Mouse (Mus musculus) brown adipose tissue, adult 24 weeks (tissue): ENCODE measurements around the gene Sall4. TPM values are rescaled to one million over a fixed set of nuclear protein-coding genes. Genes with fewer than 3 reads are reported as not detected.

Experiments used
- H3K27ac ChIP-seq: fragments of 200-500 bp; replicated peaks from 2 replicates; pipeline ENCODE4 v1.5.1; 2012; ENCODE audit warnings: low read depth, mild to moderate bottlenecking, low read length
- H3K4me1 ChIP-seq: fragments of 200-500 bp; 2 replicates; pipeline ENCODE4 v1.6.1; 2012; ENCODE audit warnings: low read length, mixed read lengths; ENCODE audit not compliant: control insufficient read depth, insufficient read depth, insufficient read length
- H3K4me3 ChIP-seq: fragments of 200-500 bp; 2 replicates; pipeline ENCODE4 v1.5.1; 2012; ENCODE audit warnings: low read depth, mild to moderate bottlenecking, low read length, moderate library complexity; ENCODE audit not compliant: insufficient read depth
- polyA plus RNA-seq: library from polyadenylated mRNA; stranded (reverse); fragments of >200 nt; gene quantifications from 2 replicates; pipeline ENCODE4 v1.2.4, GENCODE M21; 2012; ENCODE audit not compliant: missing spikeins, insufficient read depth, insufficient read length

The Sall4 gene
- polyA plus RNA-seq, 1 experiment: not detected

DNA sequence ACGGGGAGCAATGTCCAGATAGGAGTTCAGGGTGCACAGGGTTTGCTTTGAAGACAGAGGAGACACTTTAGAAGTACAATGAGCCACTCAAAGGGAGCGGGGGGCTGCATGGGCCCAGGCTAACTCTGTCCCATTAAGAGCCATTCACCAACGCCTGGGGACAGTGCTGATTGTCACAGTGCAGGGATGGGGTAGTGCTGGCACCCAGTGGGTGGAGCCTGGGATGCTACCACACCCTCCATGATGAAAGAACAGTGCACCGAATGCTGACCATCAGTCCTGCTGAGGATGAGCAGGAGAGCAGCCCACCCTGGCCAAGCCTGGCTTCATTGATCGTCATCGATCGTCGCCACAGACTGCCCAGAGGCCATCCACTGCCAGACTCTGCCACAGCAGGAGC is 36.5 kb downstream of the Sall4 start:
- Histone ChIP-seq H3K4me1 (peaks cover 21% of the 10 kb centered on the region), H3K27ac (no peak overlapping the region), H3K4me3 (no peak overlapping the region)

DNA sequence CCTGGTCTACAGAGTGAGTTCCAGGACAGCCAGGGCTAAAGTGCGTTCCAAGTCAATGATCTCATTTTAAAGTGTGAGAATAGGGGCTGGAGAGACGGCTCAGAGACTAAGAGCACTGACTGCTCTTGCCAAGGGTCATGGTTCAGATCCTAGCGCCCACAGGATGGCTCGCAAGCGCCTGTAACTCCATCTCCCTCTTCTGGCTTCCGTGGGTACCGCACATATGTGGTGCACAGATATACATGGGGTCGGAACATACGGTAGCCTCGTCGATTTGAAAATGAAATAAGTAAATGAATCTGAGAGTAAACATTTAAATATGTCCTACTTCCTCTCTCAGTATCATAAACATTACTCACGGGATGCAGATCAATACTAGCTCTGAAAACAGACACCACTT is 38.0 kb downstream of the Sall4 start:
- H3K27ac ChIP-seq: no peak overlapping the region
- H3K4me1 ChIP-seq: peaks cover 18% of the 10 kb centered on the region
- no peak overlapping the region for H3K4me3 ChIP-seq

DNA sequence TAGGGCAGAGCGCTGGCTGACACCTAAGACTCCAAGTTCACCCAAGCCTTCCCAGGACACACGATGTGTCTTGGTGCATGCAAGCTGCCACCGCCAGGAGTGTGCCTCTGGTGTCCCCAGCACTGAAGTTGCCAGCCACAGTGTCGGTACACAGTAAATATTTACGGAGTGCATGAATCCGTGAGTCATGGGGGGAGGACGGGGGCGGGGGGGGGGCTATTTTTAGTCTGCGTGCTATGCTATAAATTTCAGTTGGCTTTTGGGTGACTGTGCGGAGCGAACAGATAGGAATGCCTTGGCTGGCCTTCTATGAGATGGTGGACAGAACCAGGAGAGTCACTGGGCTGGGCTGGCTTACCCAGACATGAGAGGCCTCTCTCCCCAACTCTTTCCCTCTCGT is 39.7 kb downstream of the Sall4 start:
- no peak overlapping the region for H3K27ac ChIP-seq
- no peak overlapping the region for H3K4me3 ChIP-seq

DNA sequence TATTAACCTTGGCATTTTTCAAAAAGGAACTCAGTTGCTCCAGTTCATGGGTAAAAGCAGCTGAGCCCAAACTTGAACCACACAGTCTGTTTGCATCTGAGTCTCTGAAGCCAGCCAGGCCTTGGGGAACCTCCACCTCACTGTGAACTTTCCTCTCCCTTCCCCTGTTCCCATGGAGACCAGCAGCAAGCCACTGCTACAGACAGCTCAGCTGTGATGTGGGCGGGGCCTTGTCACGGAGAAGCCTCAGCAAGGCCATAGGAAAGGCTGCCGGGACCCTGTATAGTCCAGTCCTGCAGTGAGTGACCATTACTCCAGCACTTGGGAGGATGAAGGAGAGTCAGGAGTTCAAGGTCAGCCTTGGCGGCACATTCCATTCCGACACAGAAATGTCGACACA is 41.7 kb downstream of the Sall4 start:
- Histone ChIP-seq H3K4me3 (no peak overlapping the region), H3K4me1 (peaks cover 3% of the 10 kb centered on the region; the same call in 1 of the 2 replicates), H3K27ac (peak overlapping the region; percentile 48; the same call in 1 of the 2 replicates)

More for the DNA sequence above, 39.7 kb downstream of the Sall4 start:
- peaks cover 7% of the 10 kb centered on the region; the same call in 1 of the 2 replicates for H3K4me1 ChIP-seq

DNA sequence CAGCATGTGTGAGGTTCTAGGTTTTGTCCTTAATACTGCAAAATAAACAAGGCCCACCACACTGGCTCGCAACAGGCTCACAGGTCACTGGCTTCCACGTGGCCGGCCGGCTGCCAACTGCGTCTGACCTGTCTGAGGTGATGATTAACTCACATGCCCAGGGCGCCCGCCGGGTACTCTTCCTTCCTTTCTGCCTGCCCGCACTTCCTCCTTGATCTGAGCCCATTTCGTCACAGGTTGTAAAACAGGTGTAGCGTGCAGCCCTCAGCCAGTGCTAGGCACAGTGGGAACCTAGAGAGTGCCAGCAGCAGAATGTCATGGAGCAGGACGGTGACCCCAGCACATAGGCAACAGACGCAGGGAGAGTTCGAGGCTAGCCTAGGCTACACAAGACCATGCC is 46.4 kb downstream of the Sall4 start:
- no peak overlapping the region for H3K27ac ChIP-seq

DNA sequence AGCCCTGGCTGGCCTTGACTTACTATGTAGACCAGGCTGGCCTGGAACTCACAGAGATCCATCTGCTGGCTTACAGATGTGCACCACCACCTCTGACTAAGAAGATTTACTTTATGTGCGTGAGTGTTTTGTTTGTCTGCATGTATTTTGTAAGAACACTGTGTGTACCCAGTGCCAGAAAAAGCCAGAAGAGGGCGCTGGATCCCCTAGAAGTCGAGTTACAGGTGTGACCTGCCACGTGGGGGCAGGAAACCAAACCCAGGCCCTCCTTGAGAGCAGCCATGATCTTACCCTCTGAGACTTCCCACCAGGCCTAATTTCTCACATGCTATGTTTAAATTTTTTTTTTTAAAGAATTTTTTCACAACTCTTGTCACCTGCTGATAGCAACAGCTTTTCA is 48.0 kb downstream of the Sall4 start:
- Histone ChIP-seq H3K4me1 (peaks cover 3% of the 10 kb centered on the region), H3K4me3 (no peak overlapping the region), H3K27ac (no peak overlapping the region)

More for the DNA sequence above, 46.4 kb downstream of the Sall4 start:
- no peak overlapping the region for H3K4me3 ChIP-seq
- peaks cover 6% of the 10 kb centered on the region for H3K4me1 ChIP-seq

DNA sequence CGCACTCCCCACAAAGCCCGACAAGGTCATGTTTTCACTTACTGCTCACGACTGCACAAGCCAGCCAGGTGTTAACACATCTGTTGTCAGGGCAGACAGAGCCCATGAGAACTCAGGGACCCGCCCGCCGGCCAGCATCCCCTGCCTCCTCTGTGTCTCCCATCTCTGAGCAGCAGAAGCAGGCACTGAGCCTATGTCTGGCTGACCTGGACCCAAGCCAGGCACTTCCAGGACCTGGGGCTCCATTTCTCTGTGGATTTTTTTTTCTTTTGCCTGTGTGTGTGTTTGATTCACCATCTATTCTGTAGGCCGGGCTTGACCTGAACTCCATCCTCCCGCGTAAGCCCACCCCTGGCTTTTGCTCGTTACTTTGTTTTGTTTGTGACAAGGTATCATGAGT is 49.0 kb downstream of the Sall4 start:
- H3K27ac ChIP-seq: no peak overlapping the region
- no peak overlapping the region for H3K4me3 ChIP-seq
- peaks cover 3% of the 10 kb centered on the region for H3K4me1 ChIP-seq

DNA sequence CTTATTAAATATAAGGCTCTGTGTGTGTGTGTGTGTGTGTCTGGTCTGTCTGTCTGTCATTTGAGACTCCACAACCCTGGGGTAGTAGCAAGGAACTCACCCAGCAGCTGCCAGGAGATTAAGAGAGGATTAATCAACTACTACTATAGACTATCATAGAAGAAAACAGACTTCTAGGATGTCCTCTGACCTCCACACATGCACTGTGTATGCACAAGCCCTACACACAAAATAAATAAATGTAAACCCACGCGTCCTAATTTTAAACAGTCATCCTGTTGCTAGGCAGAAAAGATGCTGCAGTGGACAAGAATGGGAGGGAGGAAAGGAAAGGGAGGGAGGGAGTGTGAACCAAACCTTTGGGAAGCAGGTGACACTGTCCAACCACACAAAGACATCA is 49.5 kb downstream of the Sall4 start:
- Histone ChIP-seq H3K4me3 (no peak overlapping the region), H3K27ac (no peak overlapping the region), H3K4me1 (peaks cover 3% of the 10 kb centered on the region)

DNA sequence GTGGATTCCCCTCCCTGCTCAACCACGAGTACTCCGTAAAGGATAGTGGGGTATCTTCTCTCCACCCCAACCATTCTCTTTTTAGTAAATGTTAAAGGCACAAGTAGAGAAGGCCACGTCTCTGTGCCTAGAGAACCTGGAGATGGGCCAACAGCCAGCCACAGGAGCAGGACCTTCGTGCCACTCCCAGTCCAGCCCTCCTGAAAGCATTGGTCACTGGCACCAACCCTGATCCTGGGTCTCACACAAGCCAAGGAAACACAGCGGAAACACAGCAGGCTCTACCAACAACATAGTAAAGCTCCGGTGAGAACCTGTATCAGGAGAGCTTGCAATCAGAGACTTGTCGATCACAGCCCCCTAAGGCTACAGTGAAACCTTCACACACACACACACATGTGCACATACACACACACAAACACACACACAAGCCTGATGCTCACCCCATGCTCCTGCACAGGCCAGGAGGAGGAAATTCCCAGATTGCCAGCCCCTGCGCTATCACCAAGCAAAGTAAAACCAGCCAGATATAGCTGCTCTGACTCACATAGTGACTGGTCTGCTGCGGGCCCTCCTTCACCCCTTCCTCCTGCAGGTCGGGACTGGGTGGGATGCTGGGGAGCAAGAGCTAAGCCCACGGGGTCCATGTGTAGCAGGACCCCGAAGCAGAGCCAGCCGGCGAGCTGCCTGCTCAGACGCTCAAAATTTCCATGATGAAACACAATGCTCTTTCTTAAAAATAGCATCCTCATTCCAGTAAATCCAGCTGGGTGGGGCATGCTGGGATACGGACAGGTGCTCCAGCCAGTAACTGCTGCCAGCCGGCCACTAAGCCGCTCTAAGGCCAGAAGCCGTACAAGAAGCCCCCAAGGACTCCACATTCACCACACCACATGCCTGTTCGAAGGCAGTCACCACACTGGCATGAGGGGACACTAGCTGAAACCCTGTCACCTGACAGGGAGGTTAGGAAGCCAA is 55.3 kb downstream of the Sall4 start:
- no peak overlapping the region for H3K4me3 ChIP-seq

DNA sequence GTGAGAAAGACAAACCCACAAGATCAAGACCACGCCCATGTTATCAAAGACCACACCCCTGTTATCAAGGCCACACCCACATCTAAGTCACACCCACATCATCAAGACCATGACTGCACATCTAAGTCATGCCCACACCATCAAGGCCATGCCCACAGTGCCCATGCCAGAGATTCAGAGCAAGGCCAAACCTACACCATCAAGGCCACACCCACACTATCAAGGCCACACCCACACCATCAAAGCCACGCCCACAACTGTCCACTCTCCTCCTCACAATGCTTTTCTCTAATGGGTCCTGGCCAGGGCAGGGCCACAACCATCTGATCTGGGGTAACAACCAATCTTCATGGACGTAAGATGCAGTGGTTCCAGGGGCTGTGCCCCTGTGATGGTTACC is 56.8 kb downstream of the Sall4 start:
- Histone ChIP-seq H3K4me1 (no peaks in the 10 kb centered on the region), H3K4me3 (no peak overlapping the region), H3K27ac (no peak overlapping the region)

More for the DNA sequence above, 55.3 kb downstream of the Sall4 start:
- H3K27ac ChIP-seq: no peak overlapping the region
- no peaks in the 10 kb centered on the region; the same call in 1 of the 2 replicates for H3K4me1 ChIP-seq

DNA sequence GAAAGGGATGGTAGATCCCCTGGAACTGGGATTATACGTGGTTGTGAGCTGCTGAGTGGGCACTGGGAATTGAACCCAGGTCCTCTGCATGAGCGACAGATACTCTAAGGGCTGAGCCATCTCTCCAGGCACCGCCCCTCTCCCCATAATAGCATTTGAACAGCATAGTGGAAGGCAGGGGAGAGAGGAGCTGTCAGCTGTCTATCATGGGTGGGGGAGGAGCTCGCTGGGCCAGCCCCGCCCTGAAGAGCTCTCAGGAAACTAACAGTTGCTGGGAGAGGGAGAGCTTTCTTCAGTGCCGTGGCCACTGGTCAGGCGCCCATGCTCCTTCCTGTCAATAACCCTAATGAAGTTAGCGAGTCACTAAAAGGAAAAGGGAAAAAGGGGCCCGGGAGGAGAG is 60.0 kb downstream of the Sall4 start:
- no peak overlapping the region for H3K27ac ChIP-seq
- no peaks in the 10 kb centered on the region for H3K4me1 ChIP-seq
- no peak overlapping the region for H3K4me3 ChIP-seq

DNA sequence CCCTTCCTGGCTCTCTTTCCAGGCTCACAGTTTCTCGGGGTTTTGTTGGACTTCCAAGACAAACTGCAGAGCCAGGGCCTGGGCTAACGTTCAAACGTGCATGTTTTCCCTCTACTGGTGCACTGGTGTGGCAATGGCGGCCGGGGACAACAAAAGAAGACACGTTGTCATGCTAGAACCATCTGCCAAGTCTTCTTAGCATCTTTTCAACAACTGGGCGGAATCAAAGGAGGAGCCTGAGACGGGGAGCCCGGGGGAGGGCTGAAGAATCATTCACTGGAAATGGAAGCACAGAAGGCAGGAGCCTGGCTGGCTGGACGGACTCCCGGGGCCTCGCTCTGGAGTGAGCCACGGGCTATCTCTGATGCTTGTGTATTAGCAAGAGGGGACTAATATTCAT is 65.5 kb downstream of the Sall4 start:
- H3K27ac ChIP-seq: no peak overlapping the region

More for the DNA sequence above, 65.5 kb downstream of the Sall4 start:
- H3K4me3 ChIP-seq: no peak overlapping the region
- no peaks in the 10 kb centered on the region for H3K4me1 ChIP-seq

Other genes starting within 250 kb of the Sall4 start
- gene Nfatc2, start 166.3 kb downstream of the Sall4 start, polyA plus RNA-seq: 0.91 and 1.3 TPM in 2 replicates
- gene Atp9a, start 25.5 kb downstream of the Sall4 start, polyA plus RNA-seq: 49.7 and 51.4 TPM in 2 replicates
- 4.2 and 5.8 TPM in 2 replicates for gene Zfp64, start 187.6 kb upstream of the Sall4 start, polyA plus RNA-seq